Mouse (Mus musculus) myocyte (in vitro differentiated cells): ENCODE data around the gene Ankrd50.

Experiments
- CEBPB ChIP-seq: IDR thresholded peaks from 2 replicates; pipeline ENCODE4 v1.6.1; 2011; ENCODE audit warnings: mild to moderate bottlenecking, moderate library complexity; ENCODE audit not compliant: poor library complexity, insufficient read depth, severe bottlenecking
- E2F4 ChIP-seq: IDR thresholded peaks from one replicate; pipeline ENCODE4 v1.6.1; 2011; ENCODE audit warnings: mild to moderate bottlenecking, control low read depth, moderate library complexity; ENCODE audit not compliant: insufficient read depth
- MYOD1 ChIP-seq, 3 experiments: IDR thresholded peaks; one replicate each; pipeline ENCODE4 v1.6.1; 2011; ENCODE audit warnings: control low read depth in 2 of 3, low read depth in 2 of 3, mild to moderate bottlenecking in 2 of 3, moderate library complexity in 1 of 3; ENCODE audit not compliant: insufficient read length in 2 of 3, control insufficient read depth in 1 of 3
- MYOG ChIP-seq, 3 experiments: IDR thresholded peaks; one replicate each; pipeline ENCODE4 v1.6.1; 2011; ENCODE audit warnings: control low read depth in 2 of 3, low read depth in 2 of 3, mild to moderate bottlenecking in 2 of 3; ENCODE audit not compliant: insufficient read length in 2 of 3, control insufficient read depth in 1 of 3, insufficient read depth in 1 of 3
- POLR2A ChIP-seq: IDR thresholded peaks from one replicate; pipeline ENCODE4 v1.6.1; 2011; ENCODE audit warnings: low read depth, mild to moderate bottlenecking, control low read depth, moderate library complexity; ENCODE audit not compliant: insufficient read length
- POLR2AphosphoS2 ChIP-seq: IDR thresholded peaks from one replicate; pipeline ENCODE4 v1.6.1; 2011; ENCODE audit warnings: low read depth, control low read depth; ENCODE audit not compliant: insufficient read length
- REST ChIP-seq: IDR thresholded peaks from one replicate; pipeline ENCODE4 v1.6.1; 2011; ENCODE audit warnings: mild to moderate bottlenecking, control low read depth, moderate library complexity; ENCODE audit not compliant: insufficient read depth, insufficient read length
- TCF3 ChIP-seq: IDR thresholded peaks from one replicate; pipeline ENCODE4 v1.6.1; 2011; ENCODE audit warnings: low read depth, control low read depth; ENCODE audit not compliant: insufficient read length
- USF1 ChIP-seq: IDR thresholded peaks from one replicate; pipeline ENCODE4 v1.6.1; 2011; ENCODE audit warnings: low read depth, mild to moderate bottlenecking, control low read depth, moderate library complexity

GRCm38 (mm10) chr3:38427200-38427599 is 57.4 kb downstream of the Ankrd50 start:
- TF ChIP-seq POLR2A (no peak), REST (no peak), CEBPB (no peak), POLR2AphosphoS2 (no peak), USF1 (no peak), E2F4 (no peak), MYOG (IDR thresholded peaks at IDR 0.05; ENCODE audit: control insufficient read depth in 1 of 3, insufficient read depth in 1 of 3, insufficient read length in 2 of 3, low read depth in 2 of 3) (no peak), MYOD1 (IDR thresholded peaks at IDR 0.05; ENCODE audit: control insufficient read depth in 1 of 3, insufficient read length in 2 of 3, low read depth in 2 of 3) (no peak), TCF3 (no peak)
